In the genomic region with DNA sequence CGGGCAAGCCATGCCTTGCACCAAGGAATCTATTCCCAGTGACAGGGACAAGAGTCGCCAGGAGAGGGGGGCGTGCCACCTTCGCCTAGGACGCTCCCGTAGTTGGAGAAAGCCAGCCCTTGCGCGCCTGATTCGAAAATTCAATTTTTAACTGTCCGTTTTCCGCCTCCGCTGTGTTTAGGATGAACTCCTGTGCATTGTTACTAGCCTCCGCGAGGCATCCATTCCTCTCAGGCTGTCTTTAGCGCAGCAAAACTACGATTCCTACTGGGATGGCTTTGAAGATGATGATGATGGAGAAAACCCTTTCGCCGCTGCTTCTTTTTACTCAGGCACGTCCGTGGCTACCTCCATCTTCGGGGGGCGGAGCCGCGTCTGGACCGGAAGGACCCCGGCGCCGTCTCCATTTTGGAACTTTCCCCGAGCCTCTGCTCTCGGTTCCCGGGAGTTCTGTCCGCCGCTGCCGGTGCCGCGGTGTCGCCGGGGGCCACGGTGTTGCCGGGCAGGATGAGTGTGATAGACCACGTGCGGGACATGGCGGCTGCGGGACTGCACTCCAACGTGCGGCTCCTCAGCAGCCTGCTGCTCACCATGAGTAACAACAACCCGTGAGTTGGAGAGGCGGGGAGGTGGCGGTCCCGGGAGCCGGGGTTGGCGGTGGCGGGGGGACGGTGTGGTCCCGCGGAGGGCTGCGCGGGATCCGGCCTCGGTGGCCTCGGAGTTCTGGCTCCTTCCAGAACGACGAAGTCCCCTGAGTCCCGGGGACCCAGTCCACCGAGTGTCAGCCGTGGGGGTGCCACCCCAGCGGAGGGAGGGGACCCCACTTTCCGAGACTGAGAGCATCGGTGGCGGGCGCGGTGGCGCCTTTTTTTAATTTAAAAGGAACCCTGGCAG, we compare ENCODE assay signal across 8 mouse cellular contexts. TPM values are rescaled to one million over a fixed set of nuclear protein-coding genes. Genes with fewer than 3 reads are reported as not detected.
DNase-seq lines count a peak whose midpoint lies in the region; ATAC-seq and TF ChIP-seq lines count a peak whose summit lies in the region.

No protein-coding gene starts in this region.

- H3K4me3 ChIP-seq in hindbrain, embryonic 14.5 days (replicated peaks; ENCODE audit: low read length) = peak overlapping the region; percentile 71

- H3K9ac ChIP-seq in hindbrain, embryonic 14.5 days = peak overlapping the region; percentile 74

- H3K27me3 ChIP-seq in Patski = no peaks in the 10 kb centered on the region
- H3K27me3 ChIP-seq in hindbrain, embryonic 14.5 days (ENCODE audit: control insufficient read depth, insufficient read depth, low read length) = no peaks in the 10 kb centered on the region

- H3K27ac ChIP-seq in hindbrain, embryonic 14.5 days = peak overlapping the region; percentile 93

- DNase-seq in Patski (ENCODE audit: low read depth, low spot score) = peak; percentile 84
- DNase-seq in cerebellum, postnatal 14 days = peak; percentile 93 to 94
- DNase-seq in frontal cortex, postnatal 25 days (ENCODE audit: low spot score in 2 of 2) = peak; percentile 87 to 90
- peak; percentile 92 for DNase-seq in hindbrain, embryonic 14.5 days (ENCODE audit: low spot score)
- peak; percentile 89 to 90 for DNase-seq in layer of hippocampus, postnatal 36 days
- peak; percentile 93 for DNase-seq in lung, postnatal 36 days
- peak; percentile 94 for DNase-seq in retina, postnatal 1 day
- peak; percentile 82 to 97 for DNase-seq in urinary bladder, adult 18-20 months (ENCODE audit: low spot score in 2 of 2)

- POLR2A ChIA-PET in Patski (lab: Charles Lee) = no interaction called here

- in situ Hi-C loops in Patski (cut with MboI; ENCODE audit: low pct_unique_long_range_greater_than_20kb) = no loop called here

- no peaks in the 10 kb centered on the region for H3K36me3 ChIP-seq in hindbrain, embryonic 14.5 days (replicated peaks; ENCODE audit: control insufficient read depth, insufficient read depth)

- WGBS in hindbrain, embryonic 14.5 days = under 1% methylated on average over 73 of the region's 73 CpGs

- peak overlapping the region; percentile 72 for H3K4me2 ChIP-seq in hindbrain, embryonic 14.5 days (replicated peaks)

- ATAC-seq in Patski = peak; percentile 57
- ATAC-seq in hindbrain, embryonic 14.5 days (ENCODE audit: low FRiP score) = peak; percentile 89

- no peak for TF ChIP-seq CTCF in Patski (IDR thresholded peaks at IDR 0.05)

- no peaks in the 10 kb centered on the region for H3K9me3 ChIP-seq in hindbrain, embryonic 14.5 days (ENCODE audit: control insufficient read depth, low read length)

- CTCF ChIA-PET in Patski (lab: Charles Lee) = interaction anchor here (1.7 kb wide), 1 partner anchor 15 kb away, joined by 3 read pairs; no protein-coding TSS in a partner anchor

- peaks cover 20% of the 10 kb centered on the region for H3K4me1 ChIP-seq in hindbrain, embryonic 14.5 days (replicated peaks; ENCODE audit: control insufficient read depth, insufficient read depth, low read length)

RNA-seq across cellular contexts. Expression of gene Anapc7, which starts 0.8 kb away (rescaled TPM):
- 56.1 TPM for polyA plus RNA-seq in Patski (2021)
- polyA plus RNA-seq in hindbrain, embryonic 14.5 days (2014; fragmentation: Nextera tagmentation; extraction: Ambion mirVana) = 27.2 and 28.8 TPM in 2 replicates
- total RNA-seq in layer of hippocampus, postnatal 36 days (2021) = 10 to 100 TPM; 28.6 to 30.5 TPM

RNA-seq across cellular contexts. Expression of gene Arpc3, which starts 30.6 kb away (rescaled TPM):
- polyA plus RNA-seq in Patski (2021) = 387 TPM
- polyA plus RNA-seq in hindbrain, embryonic 14.5 days (2014; fragmentation: Nextera tagmentation; extraction: Ambion mirVana) = 57.1 and 62.5 TPM in 2 replicates
- total RNA-seq in layer of hippocampus, postnatal 36 days (2021) = 100 to 1,000 TPM; 260 to 262 TPM

RNA-seq across cellular contexts. Expression of gene Fam216a, which starts 50.2 kb away (rescaled TPM):
- 130 TPM for polyA plus RNA-seq in Patski (2021)
- polyA plus RNA-seq in hindbrain, embryonic 14.5 days (2014; fragmentation: Nextera tagmentation; extraction: Ambion mirVana) = 155 and 156 TPM in 2 replicates
- total RNA-seq in layer of hippocampus, postnatal 36 days (2021) = 10 to 100 TPM; 76.0 to 81.9 TPM

RNA-seq across cellular contexts. Expression of gene Gpn3, which starts 50.6 kb away (rescaled TPM):
- polyA plus RNA-seq in Patski (2021) = 29.0 TPM
- 38.9 and 42.0 TPM in 2 replicates for polyA plus RNA-seq in hindbrain, embryonic 14.5 days (2014; fragmentation: Nextera tagmentation; extraction: Ambion mirVana)
- total RNA-seq in layer of hippocampus, postnatal 36 days (2021) = 10 to 100 TPM; 29.7 to 31.4 TPM

Comparison
In these comparisons a context has a peak if more than half of its experiments do, and no peak if none do; other contexts are left out.
1. Peak in every context shown above with its lines: DNase-seq, ATAC-seq, H3K4me3 ChIP-seq and H3K27ac ChIP-seq.